Mouse (Mus musculus): Measurements from ENCODE around the gene Psmd13.

GRCm38 (mm10) chr7:140880419-140880818 lies 1.3 kb upstream of the Psmd13 start:
- no peak for TF ChIP-seq GATA1 (IDR thresholded peaks at IDR 0.05; ENCODE audit: low read length)
- no peak for TF ChIP-seq TAL1 (IDR thresholded peaks at IDR 0.05; ENCODE audit: low read length)
